Mouse (Mus musculus): ENCODE measurements around the gene Trim31. TPM values are rescaled to one million over a fixed set of nuclear protein-coding genes. Genes with fewer than 3 reads are reported as not detected.
A peak's percentile ranks its signal among the peaks of the same experiment; 100 is the strongest.

The Trim31 gene
- polyA plus RNA-seq, 1 experiment from 2014 or later = not detected

GRCm38 (mm10) chr17:36903651-36904050, 5.7 kb downstream of the Trim31 start:
- DNase-seq (ENCODE audit: low spot score) = no peak
- H3K4me3 ChIP-seq (ENCODE audit: low read depth, low read length) = no peak overlapping the region
- H3K27me3 ChIP-seq (ENCODE audit: control insufficient read depth, insufficient read depth, low read length) = no peaks in the 10 kb centered on the region
- no peaks in the 10 kb centered on the region for H3K36me3 ChIP-seq (ENCODE audit: control insufficient read depth, insufficient read depth, low read length)
- ATAC-seq (ENCODE audit: insufficient read depth, low FRiP score, low TSS enrichment) = no peak
- WGBS = 85% methylated on average over 3 of the region's 3 CpGs
- no peaks in the 10 kb centered on the region for H3K9me3 ChIP-seq (ENCODE audit: control insufficient read depth, low read length)
- no peak overlapping the region for H3K4me2 ChIP-seq (ENCODE audit: low read depth)
- no peak overlapping the region for H3K27ac ChIP-seq (ENCODE audit: low read depth, low read length)
- H3K4me1 ChIP-seq (ENCODE audit: control insufficient read depth, insufficient read depth, low read length) = no peaks in the 10 kb centered on the region
- no peak overlapping the region for H3K9ac ChIP-seq (ENCODE audit: low read length)

GRCm38 (mm10) chr17:36908235-36908634, 10.3 kb downstream of the Trim31 start:
- ATAC-seq (ENCODE audit: insufficient read depth, low FRiP score, low TSS enrichment) (no peak), DNase-seq (ENCODE audit: low spot score) (no peak)
- Histone ChIP-seq H3K27me3 (ENCODE audit: control insufficient read depth, insufficient read depth, low read length) (no peaks in the 10 kb centered on the region), H3K9ac (ENCODE audit: low read length) (no peak overlapping the region), H3K9me3 (ENCODE audit: control insufficient read depth, low read length) (no peaks in the 10 kb centered on the region), H3K4me1 (ENCODE audit: control insufficient read depth, insufficient read depth, low read length) (no peaks in the 10 kb centered on the region), H3K4me3 (ENCODE audit: low read depth, low read length) (no peak overlapping the region), H3K27ac (ENCODE audit: low read depth, low read length) (no peak overlapping the region), H3K36me3 (ENCODE audit: control insufficient read depth, insufficient read depth, low read length) (no peaks in the 10 kb centered on the region), H3K4me2 (ENCODE audit: low read depth) (no peak overlapping the region)
- 50% methylated on average over 1 of the region's 1 CpGs for WGBS

DNA sequence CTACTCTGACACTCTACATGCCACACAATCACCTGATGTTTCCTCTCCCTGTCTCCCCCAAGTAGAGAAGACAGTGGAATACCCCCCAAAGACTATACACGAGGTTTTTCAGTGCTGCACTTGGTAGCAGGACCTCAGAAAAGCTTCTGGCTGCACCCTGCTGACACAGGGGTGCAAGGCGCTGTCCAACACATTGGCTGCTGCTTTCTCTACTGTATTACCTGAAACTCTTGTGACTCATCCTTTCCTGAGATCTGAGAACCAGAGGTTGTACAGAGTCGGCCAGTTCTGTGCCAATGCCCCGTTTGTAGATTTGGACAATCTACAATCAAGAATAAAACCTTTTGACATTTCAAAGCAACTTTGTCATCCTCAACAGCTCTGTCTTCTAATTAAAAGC, 11.9 kb downstream of the Trim31 start:
- ATAC-seq (ENCODE audit: insufficient read depth, low FRiP score, low TSS enrichment) (no peak), DNase-seq (ENCODE audit: low spot score) (no peak)
- H3K27ac ChIP-seq (ENCODE audit: low read depth, low read length) = no peak overlapping the region
- H3K4me3 ChIP-seq (ENCODE audit: low read depth, low read length) = no peak overlapping the region
- H3K27me3 ChIP-seq (ENCODE audit: control insufficient read depth, insufficient read depth, low read length) = no peaks in the 10 kb centered on the region
- H3K4me2 ChIP-seq (ENCODE audit: low read depth) = no peak overlapping the region
- no peaks in the 10 kb centered on the region for H3K36me3 ChIP-seq (ENCODE audit: control insufficient read depth, insufficient read depth, low read length)
- H3K9ac ChIP-seq (ENCODE audit: low read length) = no peak overlapping the region
- no peaks in the 10 kb centered on the region for H3K9me3 ChIP-seq (ENCODE audit: control insufficient read depth, low read length)
- WGBS = 64% methylated on average over 4 of the region's 4 CpGs
- H3K4me1 ChIP-seq (ENCODE audit: control insufficient read depth, insufficient read depth, low read length) = no peaks in the 10 kb centered on the region

DNA sequence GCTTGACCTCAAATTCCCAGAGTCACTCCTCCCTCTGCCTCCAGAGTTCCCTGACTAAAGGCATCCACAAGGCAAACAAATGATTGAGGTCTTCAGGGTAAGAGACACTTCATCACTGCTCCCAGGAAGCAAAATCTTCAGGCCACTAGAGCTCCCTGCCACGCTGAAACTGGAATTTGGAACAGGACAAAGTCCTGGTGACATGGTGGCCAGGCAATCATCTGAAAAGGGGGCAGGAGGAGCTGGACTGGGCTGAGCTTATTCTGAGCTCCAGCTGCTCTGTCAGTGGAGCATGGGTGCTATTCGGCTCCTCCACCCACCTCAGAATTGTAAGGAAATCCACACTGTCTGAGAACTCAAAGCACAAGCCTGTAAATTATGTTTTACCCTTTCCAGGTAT, 14.1 kb downstream of the Trim31 start:
- Histone ChIP-seq H3K9me3 (ENCODE audit: control insufficient read depth, low read length) (no peaks in the 10 kb centered on the region), H3K4me3 (ENCODE audit: low read depth, low read length) (no peak overlapping the region), H3K4me2 (ENCODE audit: low read depth) (no peak overlapping the region), H3K36me3 (ENCODE audit: control insufficient read depth, insufficient read depth, low read length) (no peaks in the 10 kb centered on the region), H3K27me3 (ENCODE audit: control insufficient read depth, insufficient read depth, low read length) (no peaks in the 10 kb centered on the region), H3K9ac (ENCODE audit: low read length) (no peak overlapping the region), H3K4me1 (ENCODE audit: control insufficient read depth, insufficient read depth, low read length) (no peaks in the 10 kb centered on the region), H3K27ac (ENCODE audit: low read depth, low read length) (no peak overlapping the region)
- DNase-seq (ENCODE audit: low spot score) (no peak), ATAC-seq (ENCODE audit: insufficient read depth, low FRiP score, low TSS enrichment) (no peak)
- WGBS = 80% methylated on average over 2 of the region's 2 CpGs

DNA sequence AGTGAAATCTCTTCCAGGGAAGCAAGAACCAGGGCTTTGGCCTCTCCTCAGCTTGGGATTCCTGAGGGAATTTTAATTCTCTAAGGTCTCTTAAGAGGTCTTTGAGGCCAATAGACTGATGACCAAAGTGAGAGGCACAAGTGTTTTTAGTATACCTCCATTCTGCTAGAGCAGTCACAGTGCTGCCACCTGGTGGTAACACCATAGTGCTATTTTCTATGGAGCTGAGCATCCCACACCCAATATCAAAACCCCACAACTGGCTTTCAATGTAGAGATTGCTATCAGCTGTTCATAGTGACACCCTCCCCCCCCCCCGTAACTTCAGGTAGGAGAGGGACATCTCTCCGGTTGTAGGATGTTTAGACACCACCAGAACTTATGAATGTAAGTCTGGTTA, 16.2 kb downstream of the Trim31 start:
- Histone ChIP-seq H3K36me3 (ENCODE audit: control insufficient read depth, insufficient read depth, low read length) (no peaks in the 10 kb centered on the region), H3K9ac (ENCODE audit: low read length) (no peak overlapping the region), H3K4me3 (ENCODE audit: low read depth, low read length) (no peak overlapping the region), H3K4me2 (ENCODE audit: low read depth) (no peak overlapping the region), H3K27ac (ENCODE audit: low read depth, low read length) (no peak overlapping the region), H3K4me1 (ENCODE audit: control insufficient read depth, insufficient read depth, low read length) (no peaks in the 10 kb centered on the region), H3K27me3 (ENCODE audit: control insufficient read depth, insufficient read depth, low read length) (no peaks in the 10 kb centered on the region), H3K9me3 (ENCODE audit: control insufficient read depth, low read length) (no peaks in the 10 kb centered on the region)
- ATAC-seq (ENCODE audit: insufficient read depth, low FRiP score, low TSS enrichment) = no peak
- WGBS = 3% methylated on average over 2 of the region's 2 CpGs
- peak; percentile 68 for DNase-seq (ENCODE audit: low spot score)

- H3K9me3 ChIP-seq (ENCODE audit: control insufficient read depth, low read length) = no peaks in the 10 kb centered on the region
- H3K4me3 ChIP-seq (ENCODE audit: low read depth, low read length) = no peak overlapping the region
- DNase-seq (ENCODE audit: low spot score) (peak; percentile 61), ATAC-seq (ENCODE audit: insufficient read depth, low FRiP score, low TSS enrichment) (no peak)
- no peaks in the 10 kb centered on the region for H3K4me1 ChIP-seq (ENCODE audit: control insufficient read depth, insufficient read depth, low read length)
- no peak overlapping the region for H3K27ac ChIP-seq (ENCODE audit: low read depth, low read length)
- H3K4me2 ChIP-seq (ENCODE audit: low read depth) = no peak overlapping the region
- 13% methylated on average over 9 of the region's 9 CpGs for WGBS
- H3K36me3 ChIP-seq (ENCODE audit: control insufficient read depth, insufficient read depth, low read length) = no peaks in the 10 kb centered on the region
- no peak overlapping the region for H3K9ac ChIP-seq (ENCODE audit: low read length)
- H3K27me3 ChIP-seq (ENCODE audit: control insufficient read depth, insufficient read depth, low read length) = no peaks in the 10 kb centered on the region
Measured at GRCm38 (mm10) chr17:36915076-36915475, 17.2 kb downstream of the Trim31 start.

GRCm38 (mm10) chr17:36920239-36920638, 22.3 kb downstream of the Trim31 start:
- H3K9me3 ChIP-seq (ENCODE audit: control insufficient read depth, low read length) = no peaks in the 10 kb centered on the region
- no peak for ATAC-seq (ENCODE audit: insufficient read depth, low FRiP score, low TSS enrichment)
- H3K4me1 ChIP-seq (ENCODE audit: control insufficient read depth, insufficient read depth, low read length) = no peaks in the 10 kb centered on the region
- H3K9ac ChIP-seq (ENCODE audit: low read length) = no peak overlapping the region
- H3K4me2 ChIP-seq (ENCODE audit: low read depth) = no peak overlapping the region
- no peak for DNase-seq (ENCODE audit: low spot score)
- WGBS = 48% methylated on average over 15 of the region's 15 CpGs
- no peaks in the 10 kb centered on the region for H3K36me3 ChIP-seq (ENCODE audit: control insufficient read depth, insufficient read depth, low read length)
- no peak overlapping the region for H3K27ac ChIP-seq (ENCODE audit: low read depth, low read length)
- no peak overlapping the region for H3K4me3 ChIP-seq (ENCODE audit: low read depth, low read length)
- H3K27me3 ChIP-seq (ENCODE audit: control insufficient read depth, insufficient read depth, low read length) = no peaks in the 10 kb centered on the region

- no peak overlapping the region for H3K27ac ChIP-seq (ENCODE audit: low read depth, low read length)
- ATAC-seq (ENCODE audit: insufficient read depth, low FRiP score, low TSS enrichment) (no peak), DNase-seq (ENCODE audit: low spot score) (no peak)
- no peak overlapping the region for H3K4me3 ChIP-seq (ENCODE audit: low read depth, low read length)
- H3K9me3 ChIP-seq (ENCODE audit: control insufficient read depth, low read length) = no peaks in the 10 kb centered on the region
- no peaks in the 10 kb centered on the region for H3K4me1 ChIP-seq (ENCODE audit: control insufficient read depth, insufficient read depth, low read length)
- 83% methylated on average over 4 of the region's 4 CpGs for WGBS
- no peaks in the 10 kb centered on the region for H3K27me3 ChIP-seq (ENCODE audit: control insufficient read depth, insufficient read depth, low read length)
- no peak overlapping the region for H3K9ac ChIP-seq (ENCODE audit: low read length)
- H3K4me2 ChIP-seq (ENCODE audit: low read depth) = no peak overlapping the region
- no peaks in the 10 kb centered on the region for H3K36me3 ChIP-seq (ENCODE audit: control insufficient read depth, insufficient read depth, low read length)
Measured at GRCm38 (mm10) chr17:36922715-36923114, 24.8 kb downstream of the Trim31 start.

- no peaks in the 10 kb centered on the region for H3K27me3 ChIP-seq (ENCODE audit: control insufficient read depth, insufficient read depth, low read length)
- no peak for DNase-seq (ENCODE audit: low spot score)
- 70% methylated on average over 4 of the region's 4 CpGs for WGBS
- H3K9ac ChIP-seq (ENCODE audit: low read length) = no peak overlapping the region
- no peaks in the 10 kb centered on the region for H3K36me3 ChIP-seq (ENCODE audit: control insufficient read depth, insufficient read depth, low read length)
- no peak for ATAC-seq (ENCODE audit: insufficient read depth, low FRiP score, low TSS enrichment)
- no peak overlapping the region for H3K4me3 ChIP-seq (ENCODE audit: low read depth, low read length)
- H3K9me3 ChIP-seq (ENCODE audit: control insufficient read depth, low read length) = no peaks in the 10 kb centered on the region
- H3K4me2 ChIP-seq (ENCODE audit: low read depth) = no peak overlapping the region
- H3K4me1 ChIP-seq (ENCODE audit: control insufficient read depth, insufficient read depth, low read length) = no peaks in the 10 kb centered on the region
- H3K27ac ChIP-seq (ENCODE audit: low read depth, low read length) = no peak overlapping the region
Measured at GRCm38 (mm10) chr17:36923491-36923890, 25.6 kb downstream of the Trim31 start.

Measured in neural tube, embryonic 11.5 days (tissue).